Mouse (Mus musculus): ENCODE measurements at regions not wholly inside any gene's neighbourhood (a gene's known extent, or its start where the extent isn't known, plus 50 kb on each side); places are given as distances from the start of the nearest gene placed in this dataset.

GRCm38 (mm10) chr2:123532946-123533791, 556.6 kb upstream of the Sema6d start:
- Histone ChIP-seq H3K4me1 (replicated peaks; ENCODE audit: low read depth, low read length) (no peaks in the 10 kb centered on the region), H3K36me3 (ENCODE audit: insufficient read depth, low read length) (no peaks in the 10 kb centered on the region), H3K27me3 (ENCODE audit: insufficient read depth, low read length) (no peaks in the 10 kb centered on the region), H3K9me3 (ENCODE audit: low read length) (no peaks in the 10 kb centered on the region), H3K4me3 (replicated peaks; ENCODE audit: low read length) (no peak overlapping the region)
- TF ChIP-seq POU5F1 (IDR thresholded peaks at IDR 0.05; ENCODE audit: borderline replicate concordance, low read length) (no peak), NANOG (IDR thresholded peaks at IDR 0.05; ENCODE audit: borderline replicate concordance, low read length) (no peak), CTCF (conservative IDR thresholded peaks at IDR 0.05; ENCODE audit: low read length) (no peak)

GRCm38 (mm10) chr2:123551249-123551850, 538.4 kb upstream of the Sema6d start:
- Histone ChIP-seq H3K27me3 (ENCODE audit: insufficient read depth, low read length) (no peaks in the 10 kb centered on the region), H3K4me1 (replicated peaks; ENCODE audit: low read depth, low read length) (no peaks in the 10 kb centered on the region), H3K9me3 (ENCODE audit: low read length) (peaks cover 10% of the 10 kb centered on the region), H3K4me3 (replicated peaks; ENCODE audit: low read length) (no peak overlapping the region), H3K36me3 (ENCODE audit: insufficient read depth, low read length) (no peaks in the 10 kb centered on the region)
- TF ChIP-seq NANOG (IDR thresholded peaks at IDR 0.05; ENCODE audit: borderline replicate concordance, low read length): no peak
- no peak for TF ChIP-seq POU5F1 (IDR thresholded peaks at IDR 0.05; ENCODE audit: borderline replicate concordance, low read length)
- TF ChIP-seq CTCF (conservative IDR thresholded peaks at IDR 0.05; ENCODE audit: low read length): no peak

- Histone ChIP-seq H3K4me1 (replicated peaks; ENCODE audit: low read depth, low read length) (no peaks in the 10 kb centered on the region), H3K4me3 (replicated peaks; ENCODE audit: low read length) (no peak overlapping the region), H3K9me3 (ENCODE audit: low read length) (no peaks in the 10 kb centered on the region), H3K27me3 (ENCODE audit: insufficient read depth, low read length) (no peaks in the 10 kb centered on the region), H3K36me3 (ENCODE audit: insufficient read depth, low read length) (no peaks in the 10 kb centered on the region)
- TF ChIP-seq NANOG (IDR thresholded peaks at IDR 0.05; ENCODE audit: borderline replicate concordance, low read length) (no peak), POU5F1 (IDR thresholded peaks at IDR 0.05; ENCODE audit: borderline replicate concordance, low read length) (no peak), CTCF (conservative IDR thresholded peaks at IDR 0.05; ENCODE audit: low read length) (no peak)
Observed at GRCm38 (mm10) chr2:123558123-123558650, 531.6 kb upstream of the Sema6d start.

Data from E14TG2a.4 (cell line).